Mouse (Mus musculus) lung, postnatal 0 days (tissue): ENCODE measurements around the gene Cd40lg. TPM values are rescaled to one million over a fixed set of nuclear protein-coding genes. Genes with fewer than 3 reads are reported as not detected.

Source experiments
- ATAC-seq: fragments of 200-750 bp; cut with Nextera tagmentation; 2 replicates; pipeline ENCODE4 v1.8.0; 2017; ENCODE audit warnings: moderate library complexity
- DNase-seq: peaks from one replicate; pipeline ENCODE4 v3.0.0-alpha.2; 2016; ENCODE audit warnings: low spot score
- H3K27ac ChIP-seq: fragments of 300-500 bp; sonication (generic); 2 replicates; pipeline ENCODE4 v1.5.1; 2014; ENCODE audit warnings: antibody characterized with exemption, mild to moderate bottlenecking, low read length, mixed read lengths
- H3K27me3 ChIP-seq: fragments of 300-500 bp; sonication (generic); replicated peaks from 2 replicates; pipeline ENCODE4 v1.6.1; 2014; ENCODE audit warnings: low read length, mixed read lengths; ENCODE audit not compliant: insufficient read depth
- H3K36me3 ChIP-seq: fragments of 300-500 bp; sonication (generic); 2 replicates; pipeline ENCODE4 v1.6.1; 2014; ENCODE audit warnings: low read length, mixed read lengths; ENCODE audit not compliant: insufficient read depth
- H3K4me1 ChIP-seq: fragments of 300-500 bp; sonication (generic); 2 replicates; pipeline ENCODE4 v1.6.1; 2014; ENCODE audit warnings: antibody characterized with exemption, low read depth, low read length, mixed read lengths; ENCODE audit not compliant: insufficient read depth
- H3K4me2 ChIP-seq: fragments of 300-500 bp; sonication (generic); replicated peaks from 2 replicates; pipeline ENCODE4 v1.6.1; 2014; ENCODE audit warnings: low read depth, mild to moderate bottlenecking, low read length, moderate library complexity, mixed read lengths
- H3K4me3 ChIP-seq: fragments of 300-500 bp; sonication (generic); 2 replicates; pipeline ENCODE4 v1.5.1; 2014; ENCODE audit warnings: low read depth, low read length
- H3K9ac ChIP-seq: fragments of 300-500 bp; sonication (generic); replicated peaks from 2 replicates; pipeline ENCODE4 v1.6.1; 2014; ENCODE audit warnings: low read depth, mild to moderate bottlenecking
- H3K9me3 ChIP-seq: fragments of 300-500 bp; sonication (generic); 2 replicates; pipeline ENCODE4 v1.6.1; 2016; ENCODE audit warnings: low read length, mixed read lengths
- CTCF ChIP-seq: IDR thresholded peaks from 2 replicates; pipeline ENCODE4 v1.5.1; 2016; ENCODE audit warnings: antibody characterized with exemption, mild to moderate bottlenecking
- EP300 ChIP-seq: IDR thresholded peaks from 2 replicates; pipeline ENCODE4 v1.6.1; 2016; ENCODE audit warnings: antibody characterized with exemption, mild to moderate bottlenecking, control low read depth
- WGBS: fragments of 180-500 bp; shearing (Covaris S2); extraction: QIAGEN DNeasy Blood & Tissue Kit; methylation state at CpG from one replicate; pipeline ENCODE4 v1.1.7; 2014; 5-methylcytosine and 5-hydroxymethylcytosine counted together
- polyA plus RNA-seq: library from polyadenylated mRNA; unstranded; fragments of >200 nt; fragmentation: Nextera tagmentation; extraction: Ambion mirVana; gene quantifications from 2 replicates; pipeline ENCODE4 v1.2.1, GENCODE M21; 2015

Cd40lg gene
- polyA plus RNA-seq, 1 experiment from 2014 or later, result not detected

DNA sequence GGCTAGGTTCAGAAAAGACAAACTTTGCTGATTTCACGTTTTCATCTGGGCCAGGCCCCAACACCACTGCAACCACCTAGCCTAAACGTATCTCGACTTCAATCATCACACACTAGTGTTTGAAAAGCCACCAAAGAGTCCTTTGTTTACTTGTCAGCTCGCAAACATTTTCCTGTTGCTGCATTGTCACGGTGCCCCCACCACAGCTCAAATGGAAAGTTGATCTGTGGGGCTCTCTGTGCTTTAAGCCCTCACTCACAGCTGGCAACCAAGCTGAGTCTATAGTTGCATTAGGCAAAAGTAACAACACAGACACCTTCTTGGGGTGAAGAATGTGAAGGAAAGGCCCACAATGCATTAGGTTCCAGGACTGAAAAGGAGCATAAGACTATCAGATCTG lies 4.3 kb downstream of the Cd40lg start:
- Histone ChIP-seq H3K36me3 (no peaks in the 10 kb centered on the region), H3K27ac (no peak overlapping the region), H3K4me1 (no peaks in the 10 kb centered on the region), H3K4me3 (no peak overlapping the region), H3K27me3 (no peaks in the 10 kb centered on the region), H3K4me2 (no peak overlapping the region), H3K9me3 (no peaks in the 10 kb centered on the region), H3K9ac (no peak overlapping the region)
- no peak for TF ChIP-seq CTCF
- no peak for TF ChIP-seq EP300
- no peak for ATAC-seq
- 36% methylated on average over 5 of the region's 5 CpGs for WGBS
- no peak for DNase-seq

GRCm38 (mm10) chrX:57219563-57219962 lies 7.6 kb downstream of the Cd40lg start:
- no peak overlapping the region for H3K27ac ChIP-seq
- no peak overlapping the region for H3K9ac ChIP-seq
- no peak for ATAC-seq
- no peak for DNase-seq
- WGBS, result 85% methylated on average over 5 of the region's 5 CpGs
- no peaks in the 10 kb centered on the region for H3K36me3 ChIP-seq
- no peak overlapping the region for H3K4me2 ChIP-seq
- TF ChIP-seq EP300 (no peak), CTCF (no peak)
- no peak overlapping the region for H3K4me3 ChIP-seq
- H3K9me3 ChIP-seq, result no peaks in the 10 kb centered on the region
- H3K27me3 ChIP-seq, result no peaks in the 10 kb centered on the region
- no peaks in the 10 kb centered on the region for H3K4me1 ChIP-seq

DNA sequence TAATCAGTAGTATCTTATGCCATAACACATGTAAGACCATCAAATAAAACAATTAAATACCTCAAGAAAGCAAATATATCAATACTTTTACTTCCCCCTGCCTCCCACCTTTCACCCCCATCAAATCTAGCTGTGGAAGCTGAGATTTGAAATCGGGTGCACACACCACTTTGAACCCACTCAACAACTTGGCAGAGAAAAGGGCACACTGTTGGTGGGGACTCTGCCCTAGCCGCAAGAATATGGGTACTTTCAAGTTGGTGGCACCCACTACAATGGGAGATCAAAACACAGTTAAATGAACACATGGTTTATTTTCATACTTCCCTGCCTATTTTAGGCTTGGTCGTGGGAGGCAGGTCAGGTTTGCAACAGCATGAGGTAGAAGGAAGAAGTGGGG lies 9.9 kb downstream of the Cd40lg start:
- Histone ChIP-seq H3K36me3 (no peaks in the 10 kb centered on the region), H3K9me3 (no peaks in the 10 kb centered on the region), H3K27me3 (no peaks in the 10 kb centered on the region), H3K9ac (no peak overlapping the region), H3K27ac (no peak overlapping the region), H3K4me3 (no peak overlapping the region), H3K4me2 (no peak overlapping the region), H3K4me1 (no peaks in the 10 kb centered on the region)
- 77% methylated on average over 3 of the region's 3 CpGs for WGBS
- DNase-seq (no peak), ATAC-seq (no peak)
- no peak for TF ChIP-seq EP300
- TF ChIP-seq CTCF, result no peak

GRCm38 (mm10) chrX:57223301-57223700 lies 11.4 kb downstream of the Cd40lg start:
- Histone ChIP-seq H3K4me3 (no peak overlapping the region), H3K27ac (no peak overlapping the region), H3K4me1 (no peaks in the 10 kb centered on the region), H3K4me2 (no peak overlapping the region), H3K27me3 (no peaks in the 10 kb centered on the region), H3K36me3 (no peaks in the 10 kb centered on the region), H3K9ac (no peak overlapping the region), H3K9me3 (no peaks in the 10 kb centered on the region)
- TF ChIP-seq EP300 (no peak), CTCF (no peak)
- DNase-seq (peak; percentile 9), ATAC-seq (no peak)
- WGBS, result 64% methylated on average over 10 of the region's 10 CpGs

GRCm38 (mm10) chrX:57228178-57228577 lies 16.2 kb downstream of the Cd40lg start:
- no peaks in the 10 kb centered on the region for H3K36me3 ChIP-seq
- ATAC-seq, result no peak
- no peaks in the 10 kb centered on the region for H3K27me3 ChIP-seq
- TF ChIP-seq EP300, result no peak
- TF ChIP-seq CTCF, result no peak
- H3K4me2 ChIP-seq, result no peak overlapping the region
- no peak overlapping the region for H3K9ac ChIP-seq
- no peak overlapping the region for H3K27ac ChIP-seq
- no peak overlapping the region for H3K4me3 ChIP-seq
- no peaks in the 10 kb centered on the region for H3K4me1 ChIP-seq
- no peaks in the 10 kb centered on the region for H3K9me3 ChIP-seq
- 41% methylated on average over 2 of the region's 2 CpGs for WGBS
- DNase-seq, result no peak

DNA sequence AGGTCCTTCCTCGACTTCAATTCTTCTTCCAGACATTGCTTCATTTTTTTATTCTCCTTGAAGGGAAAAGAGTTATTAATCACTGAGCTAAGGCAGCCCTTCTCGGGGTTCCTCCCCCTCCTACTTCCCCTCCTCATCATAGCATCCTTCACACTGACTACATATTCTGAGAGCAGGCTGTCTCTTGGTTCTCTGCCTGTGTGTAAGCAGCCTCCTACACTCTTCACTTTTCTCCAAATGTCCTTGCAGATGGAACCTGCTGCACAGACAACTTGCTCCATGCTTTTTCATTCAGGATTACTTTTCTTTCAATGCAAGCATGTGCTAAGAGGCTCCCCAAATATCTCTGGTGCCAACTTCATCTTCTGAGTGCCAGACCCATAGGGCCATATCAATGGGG lies 21.7 kb downstream of the Cd40lg start:
- Histone ChIP-seq H3K9me3 (no peaks in the 10 kb centered on the region), H3K9ac (no peak overlapping the region), H3K4me3 (no peak overlapping the region), H3K27me3 (no peaks in the 10 kb centered on the region), H3K4me2 (no peak overlapping the region), H3K36me3 (no peaks in the 10 kb centered on the region), H3K27ac (no peak overlapping the region), H3K4me1 (no peaks in the 10 kb centered on the region)
- ATAC-seq (no peak), DNase-seq (no peak)
- TF ChIP-seq CTCF (no peak), EP300 (no peak)
- WGBS, result 38% methylated on average over 2 of the region's 2 CpGs

- Histone ChIP-seq H3K27ac (no peak overlapping the region), H3K4me3 (no peak overlapping the region), H3K4me2 (no peak overlapping the region), H3K27me3 (no peaks in the 10 kb centered on the region), H3K9ac (no peak overlapping the region), H3K4me1 (no peaks in the 10 kb centered on the region), H3K36me3 (no peaks in the 10 kb centered on the region), H3K9me3 (no peaks in the 10 kb centered on the region)
- TF ChIP-seq EP300 (no peak), CTCF (peak; percentile 45)
- WGBS, result 69% methylated on average over 4 of the region's 4 CpGs
- DNase-seq (no peak), ATAC-seq (no peak)
These were observed 24.0 kb downstream of the Cd40lg start for GRCm38 (mm10) chrX:57235982-57236381.
